Mouse (Mus musculus) CH12.LX (cell line): Measurements from ENCODE around the gene Psmd9.

Experiments used
- BHLHE40 ChIP-seq: IDR thresholded peaks from 2 replicates; pipeline ENCODE4 v1.6.1; 2011; ENCODE audit warnings: mild to moderate bottlenecking, low read depth, low read length, improper control_type of control experiment
- JUND ChIP-seq: conservative IDR thresholded peaks from 2 replicates; pipeline ENCODE4 v1.6.1; 2011; ENCODE audit warnings: low read depth, low read length, improper control_type of control experiment
- NELFE ChIP-seq: IDR thresholded peaks from 2 replicates; pipeline ENCODE4 v1.6.1; 2011; ENCODE audit warnings: low read depth, low read length, improper control_type of control experiment
- POLR2A ChIP-seq: IDR thresholded peaks from 2 replicates; pipeline ENCODE4 v1.6.1; 2011; ENCODE audit warnings: low read depth, mild to moderate bottlenecking, improper control_type of control experiment, low read length
- SIN3A ChIP-seq: IDR thresholded peaks from 2 replicates; pipeline ENCODE4 v1.6.1; 2012; ENCODE audit warnings: low read length, improper control_type of control experiment, inconsistent platforms
- USF1 ChIP-seq: IDR thresholded peaks from 2 replicates; pipeline ENCODE4 v1.6.1; 2014; ENCODE audit warnings: low read depth, mild to moderate bottlenecking, inconsistent platforms, low read length, improper control_type of control experiment

GRCm38 (mm10) chr5:123228524-123228922, 59.3 kb downstream of the Psmd9 start:
- TF ChIP-seq POLR2A (no peak), JUND (no peak), USF1 (no peak), SIN3A (no peak), BHLHE40 (no peak), NELFE (no peak)
